Mouse (Mus musculus) ES-E14 (cell line): Measurements from ENCODE around the gene Ucn2.

Source experiments
- CHD2 ChIP-seq: IDR thresholded peaks from 2 replicates; pipeline ENCODE4 v1.6.1; 2014; ENCODE audit warnings: mild to moderate bottlenecking, low read depth, low read length, inconsistent platforms
- HCFC1 ChIP-seq: IDR thresholded peaks from 2 replicates; pipeline ENCODE4 v1.6.1; 2012; ENCODE audit warnings: low read length, inconsistent platforms, borderline replicate concordance; ENCODE audit not compliant: insufficient read depth
- MAFK ChIP-seq: IDR thresholded peaks from 2 replicates; pipeline ENCODE4 v1.6.1; 2014; ENCODE audit warnings: mild to moderate bottlenecking, low read depth, low read length, inconsistent platforms; ENCODE audit not compliant: insufficient read depth
- ZC3H11A ChIP-seq: IDR thresholded peaks from 2 replicates; pipeline ENCODE4 v1.6.1; 2012; ENCODE audit warnings: low read depth, mild to moderate bottlenecking, inconsistent platforms, low read length, borderline replicate concordance
- ZNF384 ChIP-seq: IDR thresholded peaks from 2 replicates; pipeline ENCODE4 v1.6.1; 2012; ENCODE audit warnings: low read depth, low read length, inconsistent platforms

GRCm38 (mm10) chr9:109032435-109032834, 46.6 kb downstream of the Ucn2 start:
- TF ChIP-seq MAFK, result no peak
- TF ChIP-seq ZNF384, result no peak
- TF ChIP-seq ZC3H11A, result no peak
- no peak for TF ChIP-seq HCFC1
- TF ChIP-seq CHD2, result no peak
